Mouse (Mus musculus): ENCODE results near the gene Pigk. TPM values are rescaled to one million over a fixed set of nuclear protein-coding genes. Genes with fewer than 3 reads are reported as not detected.
"Not testable (repeated sequence)": the region's sequence is repeated elsewhere in the genome, so short reads cannot be mapped to it uniquely, and the experiment has no call there.

The Pigk gene
- total RNA-seq (2021): 10 to 100 TPM; 47.8 to 63.0 TPM
- long read RNA-seq, experiment 1, full-length matches to known transcripts: 87 of 106 reads
- long read RNA-seq, experiment 1, partial matches to known transcripts: 2 of 106 reads
- long read RNA-seq, experiment 1, other reads (novel, unspliced or antisense): 17 of 106 reads
- long read RNA-seq, experiment 2, full-length matches to known transcripts: 77 of 91 reads
- long read RNA-seq, experiment 2, partial matches to known transcripts: 9 of 91 reads
- long read RNA-seq, experiment 2, other reads (novel, unspliced or antisense): 5 of 91 reads

DNA sequence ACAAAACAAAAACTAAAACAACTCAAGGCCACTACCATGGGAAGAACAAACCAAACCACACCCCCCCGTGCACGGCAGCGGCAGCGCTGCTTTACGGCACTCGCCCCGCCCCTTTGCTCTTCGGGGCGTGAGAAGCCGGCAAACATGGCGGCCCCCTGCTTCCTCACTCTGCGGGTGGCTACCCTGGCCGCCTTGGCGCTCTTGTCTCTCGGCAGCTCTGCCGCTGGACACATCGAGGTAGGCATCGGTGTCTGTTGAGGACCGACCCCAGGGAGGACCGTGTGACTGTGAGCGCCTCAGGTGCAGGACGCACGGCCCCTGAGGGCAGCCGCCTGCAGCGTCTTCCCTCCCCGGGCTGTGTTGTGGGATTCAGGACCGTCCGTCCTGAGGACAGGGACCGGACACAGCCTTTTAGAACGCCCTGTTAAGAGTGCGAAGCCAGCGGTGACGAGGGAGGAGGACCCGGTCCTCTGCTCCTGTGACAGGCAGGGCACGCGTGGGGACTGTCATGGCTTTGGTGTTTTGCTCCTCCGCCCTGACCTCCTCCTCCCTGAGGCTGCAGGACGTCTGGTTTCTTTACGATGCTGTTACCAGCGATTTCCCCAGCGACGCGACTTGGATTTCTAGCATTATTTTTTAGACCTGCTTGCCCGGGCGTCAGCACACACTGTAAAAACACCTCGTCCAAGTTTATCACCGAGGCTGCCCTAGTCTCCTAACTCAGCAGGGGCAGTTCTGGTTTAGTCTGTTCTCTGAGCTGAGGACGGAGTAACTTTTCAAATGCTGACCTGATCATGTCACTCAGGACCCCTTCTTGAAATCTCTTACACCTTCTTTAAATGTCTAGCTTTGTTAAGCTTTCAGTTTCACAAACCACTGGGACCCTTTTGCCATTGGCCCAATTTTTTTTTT lies at the start of gene Pigk:
Gene Pigk (plus strand): TSS at position 110 of the 912 bp plus-strand sequence.
- DNase-seq (ENCODE audit: low spot score in 2 of 2): peak; percentile 88 to 90

DNA sequence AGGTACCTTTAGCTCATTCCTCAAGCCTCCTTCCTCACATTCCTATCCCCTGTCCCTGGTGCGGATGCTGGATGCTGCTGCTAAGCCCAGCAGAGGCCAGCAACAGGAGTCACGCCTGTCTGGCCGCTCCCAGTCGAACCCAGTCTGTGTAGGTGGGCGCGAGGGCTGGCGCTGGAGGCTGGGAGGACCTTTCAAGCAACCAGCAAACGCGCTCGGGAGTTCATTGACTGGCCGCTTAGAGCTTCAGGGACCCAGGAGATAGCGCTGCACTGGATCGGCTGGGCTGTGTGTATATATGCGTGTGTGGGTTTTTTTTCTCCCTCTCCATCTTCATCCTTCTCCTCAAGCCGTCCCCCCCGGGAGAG lies 46.9 kb upstream of the Pigk start:
- peak; percentile 42 to 69 for DNase-seq (ENCODE audit: low spot score in 2 of 2)

DNA sequence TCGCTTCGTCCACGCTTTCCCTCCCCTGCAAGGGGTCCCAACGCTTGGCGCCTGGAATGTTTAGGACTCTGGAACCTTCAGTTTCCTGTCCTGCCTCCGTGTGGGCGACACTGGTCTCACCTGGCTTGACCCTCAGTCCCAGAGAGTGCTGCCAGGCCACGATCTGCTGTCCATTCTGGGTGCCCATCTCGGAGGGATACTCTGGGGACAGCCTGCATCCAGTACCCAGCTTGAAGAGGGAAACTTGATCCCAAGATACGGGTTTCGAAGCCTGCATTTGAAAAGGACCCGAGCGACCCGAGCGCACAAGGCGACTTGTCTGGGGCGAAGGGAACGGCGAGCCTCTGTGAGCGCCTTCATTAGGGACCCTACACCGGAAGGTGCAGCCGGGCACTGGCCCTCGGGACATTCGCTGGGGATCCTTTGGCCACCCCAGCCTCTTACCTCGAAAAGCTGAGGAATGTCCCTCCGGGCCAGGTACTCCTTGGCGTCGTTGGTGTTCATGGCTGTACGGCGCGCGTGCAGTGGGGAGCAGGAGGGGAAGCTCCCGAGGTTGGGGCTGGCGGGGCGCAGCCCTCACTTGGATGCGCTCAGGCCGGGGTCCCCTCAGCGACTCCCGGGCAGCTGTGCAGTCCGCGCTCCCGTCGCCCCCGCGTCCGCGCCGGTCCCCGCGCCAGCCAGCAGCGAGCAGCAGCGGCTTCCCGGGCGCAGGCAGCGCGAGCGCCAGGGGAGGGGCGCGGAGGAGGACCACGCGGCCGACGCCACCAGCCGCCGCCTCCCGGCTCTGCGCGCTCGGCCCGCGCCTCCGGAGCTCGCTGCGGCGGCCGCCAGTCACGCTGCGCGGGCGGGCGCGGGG lies 46.3 kb upstream of the Pigk start:
- DNase-seq (ENCODE audit: low spot score in 2 of 2): peak; percentile 60 to 83

DNA sequence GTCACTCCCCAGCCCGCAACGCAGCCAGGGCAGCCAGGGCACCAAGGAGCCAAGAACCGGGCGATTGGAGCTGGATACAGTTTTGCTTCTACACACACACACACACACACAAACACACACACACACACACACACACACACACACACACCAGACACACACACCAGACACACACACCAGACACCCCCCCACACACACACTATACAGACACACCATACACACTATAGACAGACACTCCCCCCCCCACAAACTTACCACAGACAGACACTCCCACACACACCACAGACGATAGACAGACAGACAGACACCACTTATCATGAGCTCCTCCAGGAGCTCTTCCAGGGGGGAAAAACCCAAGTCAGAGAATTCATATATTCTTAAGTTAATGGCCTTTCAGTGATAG lies 45.7 kb upstream of the Pigk start, which contains the start of gene Ak5:
Gene Ak5 (minus strand): TSS at position 122 of the 400 bp plus-strand sequence.
- DNase-seq (ENCODE audit: low spot score in 2 of 2): no peak

DNA sequence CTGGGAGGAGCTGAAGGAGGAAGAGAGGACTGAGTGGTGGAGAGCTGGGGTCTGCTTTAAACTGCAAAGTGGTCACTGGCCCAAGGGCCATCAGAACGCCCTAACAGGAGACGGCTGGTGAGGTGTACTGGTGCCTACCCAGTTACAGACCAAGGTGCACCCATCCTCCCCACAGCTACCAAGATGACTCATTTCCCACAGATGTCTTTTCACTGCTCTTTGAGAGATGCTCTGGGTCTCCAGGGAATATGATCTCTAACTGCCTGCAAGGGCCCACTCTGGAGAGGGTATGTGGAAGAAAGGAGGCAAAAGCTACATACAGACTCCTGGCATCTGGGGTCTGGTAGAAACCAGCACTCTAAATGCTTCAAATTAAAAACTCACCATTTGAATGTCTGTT lies 45.1 kb upstream of the Pigk start:
- peak in 1 of 2 experiments; percentile 18 for DNase-seq (ENCODE audit: low spot score in 2 of 2)

DNA sequence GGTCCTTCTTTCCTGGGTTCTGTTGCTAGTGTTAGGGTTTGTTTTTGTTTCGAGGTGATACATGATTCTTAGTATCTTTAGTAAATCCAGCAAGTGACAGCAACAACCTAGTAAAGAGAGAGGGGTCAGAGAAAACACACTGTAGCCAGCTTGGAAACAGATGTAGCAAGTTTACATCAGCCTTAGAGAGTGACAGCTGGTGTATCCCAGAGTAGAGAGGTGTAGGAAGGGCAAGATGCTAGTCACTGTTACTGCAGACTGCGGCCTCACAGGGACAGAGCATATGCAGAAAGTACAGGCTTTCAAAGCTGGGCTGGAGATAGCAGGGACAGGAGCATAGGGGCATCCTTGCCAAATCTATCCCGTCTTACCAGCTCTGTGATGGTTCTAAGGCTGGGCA lies 44.1 kb upstream of the Pigk start:
- no peak for DNase-seq (ENCODE audit: low spot score in 2 of 2)

DNA sequence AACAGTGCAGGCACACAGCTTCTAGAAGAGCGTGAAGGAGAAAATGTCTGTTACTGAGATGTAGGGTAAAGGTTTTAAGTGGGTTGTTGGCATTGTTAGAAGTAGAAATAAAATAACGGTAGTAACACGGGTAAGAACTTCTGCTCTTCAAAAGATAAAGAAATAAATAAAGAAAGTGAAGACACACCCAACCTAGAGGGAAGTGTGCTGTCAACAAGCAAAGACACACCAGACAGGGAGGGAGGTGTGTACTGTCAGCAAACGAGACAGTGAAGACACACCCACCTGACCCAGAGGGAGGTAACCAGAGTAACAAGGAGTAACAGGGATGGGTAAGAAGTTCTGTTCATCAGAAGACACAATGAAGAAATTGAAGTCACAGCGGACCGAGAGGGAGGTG lies 39.2 kb upstream of the Pigk start:
- no peak for DNase-seq (ENCODE audit: low spot score in 2 of 2)

DNA sequence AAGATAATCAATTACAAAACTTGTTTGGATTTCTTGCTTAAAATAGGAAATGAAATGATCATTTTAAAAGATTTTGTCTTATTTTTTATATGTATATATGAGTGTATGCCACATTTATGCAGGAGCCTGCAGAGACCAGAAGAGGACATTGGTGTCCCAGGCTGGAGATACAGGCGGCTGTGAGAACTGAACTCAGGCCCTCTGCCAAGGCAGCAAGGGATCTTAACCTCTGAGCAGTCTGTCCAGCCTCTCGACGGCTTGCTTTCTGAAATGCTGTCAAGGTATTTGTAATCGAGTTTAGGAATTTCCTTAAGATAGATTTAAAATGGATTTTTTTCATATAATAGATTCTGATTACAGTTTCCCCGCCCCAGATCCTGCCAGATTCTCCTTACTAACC lies 25.4 kb upstream of the Pigk start:
- no peak for DNase-seq (ENCODE audit: low spot score in 2 of 2)

DNA sequence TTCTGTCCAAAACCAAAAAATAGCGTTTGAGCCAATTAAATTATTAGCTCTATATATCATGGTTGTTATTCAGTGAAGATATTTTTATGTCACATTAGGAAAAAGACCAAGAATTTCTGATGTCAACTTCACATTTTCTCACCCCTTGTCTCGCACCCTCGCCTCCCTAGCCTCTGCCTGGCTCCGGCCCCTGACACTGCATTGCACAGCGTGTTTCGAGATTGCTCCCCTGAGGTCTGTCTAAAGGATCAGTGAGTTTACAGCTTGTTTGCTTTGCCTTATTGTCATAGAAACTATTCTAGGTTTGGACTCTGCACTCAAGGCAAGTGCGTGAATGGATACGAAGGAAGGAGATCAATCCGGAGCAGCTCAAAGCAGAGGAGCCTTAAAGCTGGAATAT lies 24.8 kb upstream of the Pigk start:
- no peak for DNase-seq (ENCODE audit: low spot score in 2 of 2)

DNA sequence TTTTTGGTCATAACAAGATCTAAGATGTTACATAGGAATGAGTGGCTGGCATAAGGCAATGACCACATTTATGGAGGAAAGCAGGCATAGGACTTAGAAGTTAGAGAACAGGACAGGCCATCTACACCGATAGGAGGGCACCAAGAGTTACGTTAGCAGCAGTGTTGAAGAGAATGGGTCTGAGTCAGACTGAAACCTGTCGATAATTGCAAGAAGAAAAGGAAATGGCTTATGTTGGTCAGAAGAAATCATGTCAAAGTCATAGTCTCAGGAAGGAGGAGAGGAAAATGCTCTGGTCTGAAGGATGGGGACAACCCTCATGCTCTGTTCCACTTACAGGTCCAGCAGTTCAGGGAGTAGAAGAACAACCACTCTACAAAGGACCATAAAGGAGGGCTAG lies 18.9 kb upstream of the Pigk start:
- DNase-seq (ENCODE audit: low spot score in 2 of 2): no peak

DNA sequence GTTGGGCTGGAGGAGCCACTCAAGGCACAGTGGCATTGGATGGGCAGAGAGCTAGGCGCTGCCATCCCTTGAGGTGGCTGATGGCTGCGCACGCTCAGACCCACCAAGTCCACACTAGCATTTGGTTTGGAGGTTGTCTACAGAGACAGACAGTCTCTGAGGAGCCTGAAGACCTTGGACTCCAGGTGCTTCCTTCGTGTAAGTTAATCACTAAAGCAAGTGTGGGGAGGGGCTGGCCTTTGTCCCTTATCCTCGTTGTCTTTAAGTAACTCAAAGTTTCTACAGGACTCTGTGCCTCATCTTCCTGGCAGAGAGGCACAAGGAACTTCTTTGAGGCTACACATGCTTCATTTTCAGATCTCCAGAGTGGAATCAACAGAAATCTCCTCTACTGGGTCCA lies 15.9 kb upstream of the Pigk start:
- no peak for DNase-seq (ENCODE audit: low spot score in 2 of 2)

DNA sequence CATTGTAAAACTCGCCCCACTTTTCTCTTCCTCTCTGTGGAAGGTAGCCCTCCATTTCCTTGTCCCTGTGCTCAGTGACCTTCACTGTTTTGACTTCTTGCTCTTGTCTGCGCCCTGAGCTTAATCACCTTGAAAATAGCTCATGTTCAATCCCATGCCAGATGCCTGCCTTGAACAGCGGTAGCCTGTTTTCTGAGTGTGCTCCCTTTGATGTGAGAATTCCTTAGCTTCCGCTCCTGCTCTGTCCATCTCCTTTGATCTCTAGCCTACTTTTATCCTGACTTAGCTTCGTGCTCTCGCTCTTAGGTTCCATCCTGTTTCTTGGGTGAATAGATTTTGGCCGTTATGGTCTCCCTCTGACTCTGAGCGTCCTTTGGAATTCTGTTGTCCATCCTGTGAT lies 14.6 kb upstream of the Pigk start:
- no peak for DNase-seq (ENCODE audit: low spot score in 2 of 2)

DNA sequence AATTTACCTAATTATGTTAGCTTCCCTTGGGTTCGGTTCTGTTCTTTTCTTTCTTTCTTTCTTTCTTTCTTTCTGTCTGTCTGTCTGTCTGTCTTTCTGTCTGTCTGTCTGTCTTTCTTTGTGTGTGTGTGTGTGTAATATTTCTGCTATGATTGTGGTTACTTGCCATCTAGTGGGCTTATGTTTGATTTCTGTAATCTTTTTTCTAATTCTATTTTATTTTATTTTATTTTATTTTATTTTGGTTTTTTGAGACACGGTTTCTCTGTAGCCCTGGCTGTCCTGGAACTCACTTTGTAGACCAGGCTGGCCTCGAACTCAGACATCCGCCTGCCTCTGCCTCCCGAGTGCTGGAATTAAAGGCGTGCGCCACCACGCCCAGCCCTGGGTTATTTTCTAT lies 12.4 kb upstream of the Pigk start:
- DNase-seq (ENCODE audit: low spot score in 2 of 2): not testable (repeated sequence)

DNA sequence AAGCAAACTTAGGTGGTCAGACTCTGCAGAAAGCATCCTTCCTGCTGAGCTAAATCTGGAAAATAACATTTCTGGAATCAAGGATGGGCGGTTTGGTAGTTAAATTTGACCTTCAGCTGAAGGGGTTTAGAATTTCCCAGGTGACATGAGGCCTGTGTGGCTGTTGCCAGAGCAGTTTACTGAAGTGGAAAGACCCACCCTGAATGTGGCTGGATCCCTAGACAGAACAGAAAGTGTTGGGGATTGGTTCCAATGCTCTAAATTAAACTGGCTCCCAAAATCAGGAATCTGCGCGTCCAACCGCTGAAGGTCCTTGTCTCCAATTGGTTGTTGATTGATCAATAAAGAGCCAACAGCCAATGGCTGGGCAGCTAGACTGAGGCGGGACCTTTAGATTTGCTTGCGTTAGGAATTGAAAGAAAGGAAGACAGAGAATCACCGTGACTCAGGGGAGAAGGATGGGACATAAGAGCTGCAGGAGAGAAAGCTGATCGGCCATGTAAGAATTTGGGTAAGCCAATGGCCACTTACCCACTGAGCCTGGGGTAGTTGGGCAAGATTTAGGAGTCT lies 11.5 kb upstream of the Pigk start:
- DNase-seq (ENCODE audit: low spot score in 2 of 2): no peak

DNA sequence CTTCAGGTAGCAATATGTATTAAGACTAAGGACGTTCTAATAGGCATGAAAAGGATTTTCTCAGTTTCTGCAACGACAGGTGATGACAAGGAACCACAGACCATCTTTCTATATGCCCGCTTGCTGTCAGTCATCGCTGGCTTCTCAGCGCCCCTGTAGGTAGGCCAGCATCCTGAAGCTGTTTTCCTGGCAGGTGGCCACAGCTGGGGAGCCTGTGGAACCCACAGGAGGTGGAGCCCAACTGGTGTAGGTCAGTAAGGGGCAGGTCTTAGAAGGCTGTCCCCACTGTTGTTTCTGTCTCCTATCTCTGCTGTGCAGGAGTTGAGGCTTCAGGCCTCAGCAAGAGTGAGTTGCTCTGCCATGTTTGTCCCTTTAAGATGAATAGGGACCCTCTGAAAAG lies 8.1 kb upstream of the Pigk start:
- no peak for DNase-seq (ENCODE audit: low spot score in 2 of 2)

DNA sequence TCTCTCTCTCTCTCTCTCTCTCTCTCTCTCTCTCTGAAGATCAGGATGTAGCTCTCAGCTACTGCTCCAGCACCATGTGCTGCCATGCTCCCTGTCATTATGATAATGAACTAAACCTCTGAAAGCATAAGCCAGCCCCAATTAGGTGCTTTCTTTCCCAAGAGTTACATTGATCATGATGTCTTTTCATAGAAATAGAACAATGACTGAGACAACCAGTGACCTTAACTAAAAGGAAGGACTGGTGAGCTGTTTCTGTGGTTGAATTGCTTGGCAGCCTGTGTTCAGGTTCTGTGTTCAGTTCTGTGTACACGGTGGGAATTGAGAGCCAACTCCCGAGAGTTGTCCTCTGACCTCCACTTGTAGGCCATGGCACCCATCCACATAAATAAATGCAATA lies 7.0 kb upstream of the Pigk start:
- DNase-seq (ENCODE audit: low spot score in 2 of 2): no peak

DNA sequence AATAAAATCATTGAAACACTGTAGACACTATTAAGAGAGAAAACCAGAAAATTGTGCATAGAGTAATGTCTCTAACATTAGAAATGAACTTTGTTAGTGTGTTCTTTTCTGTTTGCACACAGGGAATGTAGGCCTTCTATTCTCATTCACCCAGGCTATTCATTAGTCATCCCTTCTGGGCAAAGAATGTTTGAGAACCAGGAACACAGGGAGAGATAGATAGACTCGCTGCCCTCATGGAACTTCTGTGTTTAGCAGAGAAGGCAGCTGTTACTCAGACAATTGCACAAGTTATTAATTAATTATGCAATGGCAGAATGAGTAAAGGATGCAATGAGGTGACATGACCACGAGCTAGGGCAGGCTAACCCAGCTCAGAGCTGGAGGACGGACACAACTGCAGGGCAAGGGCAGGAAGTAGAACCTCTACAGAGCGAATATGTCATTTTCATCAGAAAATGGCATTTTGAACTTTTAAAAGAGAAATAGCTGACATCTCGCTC lies 6.5 kb upstream of the Pigk start:
- DNase-seq (ENCODE audit: low spot score in 2 of 2): no peak

DNA sequence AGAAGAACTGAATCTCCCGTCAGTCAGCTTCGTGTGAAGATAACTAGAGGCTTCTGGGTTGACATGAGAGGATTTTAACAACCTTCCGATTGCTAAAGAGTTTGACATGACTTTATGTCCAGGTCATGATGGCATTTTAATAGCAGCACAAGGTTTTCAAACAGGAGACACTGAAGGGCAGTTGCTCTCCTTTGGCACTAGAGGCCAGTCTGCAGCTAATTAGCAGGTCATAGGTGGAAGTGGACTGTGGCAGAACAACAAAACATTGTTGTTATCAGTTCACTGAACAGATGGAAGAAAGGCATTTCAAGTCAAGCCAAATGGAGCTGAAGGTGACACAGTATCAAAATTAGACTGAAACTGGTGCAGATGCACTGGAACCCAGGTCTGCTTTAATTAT lies 4.0 kb upstream of the Pigk start:
- no peak for DNase-seq (ENCODE audit: low spot score in 2 of 2)

DNA sequence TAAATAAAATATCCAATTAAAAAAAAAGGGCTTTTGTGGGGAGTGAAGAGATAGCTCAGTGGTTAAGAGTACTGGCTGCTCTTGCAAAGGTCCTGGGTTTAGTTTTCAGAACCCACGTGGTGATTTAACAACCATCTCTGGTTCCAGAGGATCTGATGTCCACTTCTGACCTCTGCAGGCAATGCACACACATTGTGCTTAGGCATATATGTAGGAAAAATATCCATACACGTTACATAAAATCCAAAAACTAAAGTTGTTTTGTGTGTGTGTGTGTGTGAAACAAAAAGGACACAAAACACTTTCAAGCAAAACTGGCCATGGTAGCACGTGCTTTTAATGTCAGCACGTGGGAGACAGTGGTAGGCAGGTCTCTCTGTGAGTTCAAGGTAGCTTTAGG lies 943 bp upstream of the Pigk start:
- DNase-seq (ENCODE audit: low spot score in 2 of 2): no peak

DNA sequence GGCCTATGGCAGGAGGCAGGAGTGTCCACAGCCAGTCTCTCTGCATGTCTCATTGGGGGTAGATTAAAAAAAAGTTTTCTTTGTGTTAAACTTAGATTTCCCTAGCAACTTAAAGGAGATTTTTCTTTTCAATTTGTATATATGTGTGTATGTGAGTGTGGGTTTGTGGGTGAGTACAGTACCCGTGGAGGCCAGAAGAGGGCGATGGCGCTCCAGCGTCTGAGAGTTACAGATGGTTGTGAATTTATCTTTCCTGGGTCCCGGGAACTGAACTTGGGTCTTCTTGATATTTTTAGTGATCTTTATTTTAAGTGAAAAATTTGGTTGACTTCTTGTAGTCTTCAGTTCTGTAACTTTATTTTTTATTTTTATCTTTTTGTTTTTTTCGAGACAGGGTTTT lies 7.4 kb downstream of the Pigk start:
- no peak for DNase-seq (ENCODE audit: low spot score in 2 of 2)

DNA sequence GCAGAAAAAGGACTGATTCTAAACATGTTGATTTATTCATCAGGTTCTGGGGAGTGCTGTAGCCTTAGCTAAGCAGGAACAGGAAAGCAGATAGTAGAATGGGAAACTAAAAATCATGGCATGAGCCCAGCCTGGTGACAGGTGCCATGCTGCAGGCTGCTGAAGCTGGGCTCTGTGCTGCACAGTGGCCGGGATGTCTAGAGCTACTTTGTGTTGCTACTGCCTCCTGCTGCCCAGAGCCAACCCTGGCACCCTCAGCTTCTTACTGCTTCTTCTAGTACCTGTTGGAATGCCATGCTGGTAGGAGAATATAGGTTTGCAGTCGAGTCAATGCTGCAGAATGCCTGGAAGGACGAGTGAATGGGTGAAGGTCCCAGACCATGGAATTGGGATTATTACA lies 8.9 kb downstream of the Pigk start:
- DNase-seq (ENCODE audit: low spot score in 2 of 2): no peak

All from left cerebral cortex, adult 18-20 months (tissue).